Mouse (Mus musculus): ENCODE results near the gene Thap2. TPM values are rescaled to one million over a fixed set of nuclear protein-coding genes. Genes with fewer than 3 reads are reported as not detected.

Thap2 gene
- polyA plus RNA-seq (2015; fragmentation: Nextera tagmentation; extraction: Ambion mirVana) = 26.7 and 29.7 TPM in 2 replicates

GRCm38 (mm10) chr10:115384221-115385017, at the start of gene Thap2, which contains the start of gene Zfc3h1:
Thap2 (minus strand) TSS chr10:115384443.
Zfc3h1 (plus strand) TSS chr10:115384959.
- ATAC-seq (ENCODE audit: low FRiP score, low read depth) = peak; percentile 97
- Histone ChIP-seq H3K4me3 (peak within 1 kb of the TSS; percentile 93), H3K9ac (peak within 1 kb of the TSS; percentile 97), H3K4me2 (replicated peaks) (peak within 1 kb of the TSS; percentile 76), H3K36me3 (peaks cover 10% of the 10 kb centered on the region), H3K4me1 (peaks cover 33% of the 10 kb centered on the region), H3K27ac (peak within 1 kb of the TSS; percentile 98), H3K9me3 (no peaks in the 10 kb centered on the region), H3K27me3 (no peaks in the 10 kb centered on the region)
- 0% methylated on average over 65 of the region's 65 CpGs for WGBS

GRCm38 (mm10) chr10:115425351-115425750, 41.1 kb upstream of the Thap2 start:
- Histone ChIP-seq H3K4me3 (no peak overlapping the region), H3K27ac (no peak overlapping the region), H3K9ac (no peak overlapping the region), H3K36me3 (peaks cover 70% of the 10 kb centered on the region), H3K9me3 (no peaks in the 10 kb centered on the region), H3K27me3 (no peaks in the 10 kb centered on the region), H3K4me1 (no peaks in the 10 kb centered on the region), H3K4me2 (replicated peaks) (no peak overlapping the region)
- ATAC-seq (ENCODE audit: low FRiP score, low read depth) = no peak
- 68% methylated on average over 2 of the region's 2 CpGs for WGBS

DNA sequence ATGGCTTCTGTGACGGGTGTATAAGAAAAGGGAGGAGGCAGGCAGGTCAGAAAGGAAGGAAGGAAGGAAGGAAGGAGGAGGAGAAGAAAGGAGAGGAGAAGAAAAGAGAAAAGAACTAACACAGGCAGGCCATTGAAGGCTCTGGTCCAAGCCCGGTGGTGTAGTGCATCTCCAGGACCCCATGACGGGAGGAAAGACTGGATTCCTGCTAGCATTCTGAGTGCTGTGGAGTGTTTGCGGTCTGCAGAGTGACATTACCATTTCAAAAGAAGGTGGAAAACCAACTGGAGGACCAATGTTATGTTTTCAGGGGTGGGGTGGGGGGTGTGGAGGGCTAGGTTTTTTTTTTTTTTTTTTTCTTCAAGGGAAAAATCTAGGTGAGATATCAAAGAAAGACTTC, 37.7 kb upstream of the Thap2 start:
- Histone ChIP-seq H3K9me3 (no peaks in the 10 kb centered on the region), H3K27me3 (no peaks in the 10 kb centered on the region), H3K9ac (no peak overlapping the region), H3K27ac (no peak overlapping the region), H3K4me3 (no peak overlapping the region), H3K4me2 (replicated peaks) (no peak overlapping the region), H3K4me1 (no peaks in the 10 kb centered on the region), H3K36me3 (peaks cover 63% of the 10 kb centered on the region)
- WGBS = 84% methylated on average over 4 of the region's 4 CpGs
- ATAC-seq (ENCODE audit: low FRiP score, low read depth) = no peak

GRCm38 (mm10) chr10:115414056-115414455, 29.8 kb upstream of the Thap2 start:
- Histone ChIP-seq H3K27me3 (no peaks in the 10 kb centered on the region), H3K36me3 (peaks cover 75% of the 10 kb centered on the region), H3K4me2 (replicated peaks) (no peak overlapping the region), H3K27ac (no peak overlapping the region), H3K9ac (no peak overlapping the region), H3K4me1 (no peaks in the 10 kb centered on the region), H3K4me3 (no peak overlapping the region), H3K9me3 (no peaks in the 10 kb centered on the region)
- WGBS = 81% methylated on average over 3 of the region's 3 CpGs
- no peak for ATAC-seq (ENCODE audit: low FRiP score, low read depth)

DNA sequence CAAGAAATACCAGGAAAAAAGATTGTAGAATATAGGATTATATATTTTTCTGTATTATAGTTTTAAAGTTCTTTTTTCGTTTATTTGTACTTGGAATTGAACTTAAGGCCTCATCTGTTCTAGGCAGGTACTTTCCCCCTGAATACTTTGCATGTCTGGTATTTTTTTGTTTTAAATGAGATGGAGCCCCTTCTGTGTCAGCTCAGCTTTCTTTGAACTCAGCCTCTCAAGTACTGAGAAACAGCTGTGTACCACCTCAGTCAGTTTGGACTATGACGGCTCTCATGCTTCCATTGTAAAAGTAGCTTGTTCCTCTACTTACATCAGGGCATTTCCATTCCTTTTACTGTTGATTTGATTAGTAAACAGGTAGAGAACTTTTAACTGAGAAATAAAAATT, 29.3 kb upstream of the Thap2 start:
- no peak overlapping the region for H3K4me3 ChIP-seq
- WGBS = 86% methylated on average over 2 of the region's 2 CpGs
- no peak for ATAC-seq (ENCODE audit: low FRiP score, low read depth)

GRCm38 (mm10) chr10:115406393-115406792, 22.1 kb upstream of the Thap2 start:
- no peak overlapping the region for H3K9ac ChIP-seq
- no peak overlapping the region for H3K4me2 ChIP-seq (replicated peaks)
- ATAC-seq (ENCODE audit: low FRiP score, low read depth) = no peak
- peaks cover 72% of the 10 kb centered on the region for H3K36me3 ChIP-seq
- H3K4me1 ChIP-seq = no peaks in the 10 kb centered on the region
- WGBS = 69% methylated on average over 6 of the region's 6 CpGs
- H3K27ac ChIP-seq = no peak overlapping the region
- H3K4me3 ChIP-seq = no peak overlapping the region
- H3K9me3 ChIP-seq = no peaks in the 10 kb centered on the region
- no peaks in the 10 kb centered on the region for H3K27me3 ChIP-seq

More for the DNA sequence above, 29.3 kb upstream of the Thap2 start:
- Histone ChIP-seq H3K4me2 (replicated peaks) (no peak overlapping the region), H3K27me3 (no peaks in the 10 kb centered on the region), H3K9ac (no peak overlapping the region), H3K4me1 (no peaks in the 10 kb centered on the region), H3K27ac (no peak overlapping the region), H3K36me3 (peaks cover 73% of the 10 kb centered on the region), H3K9me3 (no peaks in the 10 kb centered on the region)

DNA sequence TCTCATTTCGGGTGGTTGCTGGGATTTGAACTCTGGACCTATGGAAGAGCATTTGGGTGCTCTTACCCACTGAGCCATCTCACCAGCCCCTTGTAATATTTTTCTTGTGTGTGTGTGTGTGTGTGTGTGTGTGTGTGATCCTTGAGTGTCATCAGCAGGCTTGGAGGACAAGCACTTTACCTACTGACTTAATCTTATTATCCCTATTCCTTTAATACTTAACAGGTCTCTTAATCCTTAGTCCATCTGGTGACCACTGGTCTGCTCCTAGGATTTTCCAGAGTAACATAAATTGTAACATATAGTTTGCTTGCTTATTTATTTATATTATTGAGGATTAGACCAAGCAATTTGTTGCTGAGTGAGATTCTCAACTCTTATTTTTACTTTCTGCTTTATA, 7.7 kb upstream of the Thap2 start:
- WGBS = 96% methylated on average over 1 of the region's 1 CpGs
- no peak for ATAC-seq (ENCODE audit: low FRiP score, low read depth)
- H3K27ac ChIP-seq = no peak overlapping the region
- H3K27me3 ChIP-seq = no peaks in the 10 kb centered on the region
- no peak overlapping the region for H3K4me2 ChIP-seq (replicated peaks)
- peaks cover 52% of the 10 kb centered on the region for H3K36me3 ChIP-seq
- H3K9ac ChIP-seq = no peak overlapping the region
- no peaks in the 10 kb centered on the region for H3K9me3 ChIP-seq
- no peak overlapping the region for H3K4me3 ChIP-seq
- peaks cover 29% of the 10 kb centered on the region for H3K4me1 ChIP-seq

- 89% methylated on average over 4 of the region's 4 CpGs for WGBS
- H3K27ac ChIP-seq = no peak overlapping the region
- H3K4me1 ChIP-seq = peaks cover 30% of the 10 kb centered on the region
- peaks cover 48% of the 10 kb centered on the region for H3K36me3 ChIP-seq
- no peaks in the 10 kb centered on the region for H3K9me3 ChIP-seq
- no peak for ATAC-seq (ENCODE audit: low FRiP score, low read depth)
- no peaks in the 10 kb centered on the region for H3K27me3 ChIP-seq
- H3K4me3 ChIP-seq = no peak overlapping the region
- no peak overlapping the region for H3K9ac ChIP-seq
- no peak overlapping the region for H3K4me2 ChIP-seq (replicated peaks)
Measured at GRCm38 (mm10) chr10:115391076-115391475, 6.8 kb upstream of the Thap2 start.

DNA sequence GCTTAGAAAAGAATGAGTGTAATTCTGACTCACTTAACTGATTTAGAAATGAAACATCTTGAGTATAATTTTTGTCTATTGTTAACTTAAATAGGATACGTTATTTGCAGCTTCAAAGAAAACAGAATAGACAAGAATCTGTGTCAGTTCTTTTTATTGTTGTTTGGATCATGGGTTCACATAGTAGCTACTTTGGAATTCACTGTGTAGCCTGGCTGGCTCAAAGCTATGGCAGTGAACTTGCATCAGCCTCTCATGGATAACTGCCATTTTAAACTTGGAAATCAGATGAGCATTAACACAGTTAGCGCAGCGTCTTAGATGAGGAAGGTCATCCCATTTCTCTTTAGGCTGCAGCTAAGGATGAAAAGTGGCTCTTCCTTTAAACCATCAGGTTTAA, 3.6 kb upstream of the Thap2 start:
- H3K27me3 ChIP-seq = no peaks in the 10 kb centered on the region
- H3K4me1 ChIP-seq = peaks cover 32% of the 10 kb centered on the region
- H3K27ac ChIP-seq = no peak overlapping the region
- H3K4me3 ChIP-seq = peak overlapping the region; percentile 15
- peaks cover 22% of the 10 kb centered on the region for H3K36me3 ChIP-seq
- no peak for ATAC-seq (ENCODE audit: low FRiP score, low read depth)
- H3K9ac ChIP-seq = no peak overlapping the region
- H3K4me2 ChIP-seq (replicated peaks) = peak overlapping the region; percentile 76
- WGBS = 91% methylated on average over 3 of the region's 3 CpGs
- no peaks in the 10 kb centered on the region for H3K9me3 ChIP-seq

DNA sequence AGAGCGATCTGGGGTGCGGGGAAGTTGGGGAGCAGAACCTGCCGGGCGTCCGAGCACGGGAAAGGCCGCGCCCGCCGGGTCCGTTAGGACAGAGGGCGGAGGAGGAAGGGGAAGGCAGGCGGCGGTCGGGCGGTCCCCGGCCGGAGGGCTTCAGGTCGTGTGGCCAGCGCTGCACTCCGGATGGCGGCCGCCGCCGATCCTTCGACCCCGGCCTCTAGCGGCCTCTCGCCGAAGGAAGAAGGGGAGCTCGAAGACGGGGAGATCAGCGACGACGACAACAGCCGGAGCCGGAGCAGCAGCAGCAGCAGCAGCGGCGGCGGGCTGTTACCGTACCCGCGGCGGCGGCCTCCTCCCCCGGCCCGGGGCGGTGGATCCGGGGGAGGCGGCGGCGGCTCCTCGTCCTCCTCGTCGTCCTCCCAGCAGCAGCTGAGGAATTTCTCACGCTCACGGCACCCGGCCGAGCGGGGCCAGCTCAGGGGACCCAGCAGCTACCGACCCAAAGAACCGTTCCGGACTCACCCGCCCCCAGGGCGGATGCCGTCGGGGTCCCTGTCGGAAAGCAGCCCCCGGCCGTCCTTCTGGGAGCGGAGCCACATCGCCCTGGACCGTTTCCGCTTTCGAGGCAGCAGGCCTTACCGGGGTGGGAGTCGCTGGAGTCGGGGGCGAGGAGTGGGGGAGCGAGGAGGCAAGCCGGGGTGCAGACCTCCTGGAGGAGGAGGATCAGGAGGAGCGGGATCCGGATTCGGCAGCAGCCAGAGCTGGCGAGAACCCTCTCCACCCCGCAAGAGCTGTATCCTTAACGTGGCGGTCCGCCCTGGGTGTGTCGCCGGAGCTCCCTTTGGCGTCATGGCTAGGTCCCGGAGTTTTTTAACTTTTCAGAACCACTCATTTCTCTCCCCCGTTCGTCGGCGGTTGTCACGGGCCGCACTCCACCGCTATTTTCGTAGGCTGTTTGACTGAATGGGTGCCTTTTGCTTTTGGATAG, 1.1 kb upstream of the Thap2 start:
- peak overlapping the region; percentile 97 for H3K9ac ChIP-seq
- H3K4me3 ChIP-seq = peak overlapping the region; percentile 93
- no peaks in the 10 kb centered on the region for H3K9me3 ChIP-seq
- H3K36me3 ChIP-seq = peaks cover 14% of the 10 kb centered on the region
- WGBS = under 1% methylated on average over 97 of the region's 101 CpGs
- H3K4me1 ChIP-seq = peaks cover 33% of the 10 kb centered on the region
- peak overlapping the region; percentile 98 for H3K27ac ChIP-seq
- no peaks in the 10 kb centered on the region for H3K27me3 ChIP-seq
- ATAC-seq (ENCODE audit: low FRiP score, low read depth) = peak; percentile 4
- H3K4me2 ChIP-seq (replicated peaks) = peak overlapping the region; percentile 76

DNA sequence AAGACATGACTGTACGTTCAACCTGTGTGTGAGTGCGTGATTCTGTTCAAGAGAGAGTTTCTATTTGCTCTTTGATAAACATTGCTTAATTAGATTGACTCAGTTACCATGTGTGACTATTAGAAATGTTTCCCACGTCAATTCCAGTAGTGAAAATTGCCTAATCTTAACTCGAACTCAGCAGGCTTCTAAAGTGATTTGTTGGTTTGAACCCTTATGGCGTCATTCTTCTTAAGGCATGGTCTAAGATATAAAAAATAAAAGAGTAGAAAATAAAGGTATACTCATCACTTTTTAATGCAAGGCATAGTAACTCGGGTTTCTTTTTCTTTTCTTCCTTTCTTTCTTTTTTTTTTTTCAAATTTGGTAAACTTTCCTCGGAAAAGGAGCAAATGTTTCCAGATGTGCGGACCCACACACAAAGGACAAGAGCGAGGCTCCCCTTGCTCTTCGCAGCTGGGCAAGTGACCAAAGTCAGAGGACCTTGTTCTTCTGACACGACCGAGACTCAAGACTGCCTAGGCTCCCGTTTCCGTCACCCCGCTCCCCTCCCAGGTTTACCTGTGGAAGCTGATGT, 511 bp downstream of the Thap2 start:
- Histone ChIP-seq H3K36me3 (peaks cover 5% of the 10 kb centered on the region; the same call in 1 of the 2 replicates), H3K4me3 (peak overlapping the region; percentile 93), H3K4me2 (replicated peaks) (peak overlapping the region; percentile 76), H3K27ac (peak overlapping the region; percentile 98), H3K27me3 (no peaks in the 10 kb centered on the region), H3K9ac (peak overlapping the region; percentile 97), H3K9me3 (no peaks in the 10 kb centered on the region), H3K4me1 (peaks cover 33% of the 10 kb centered on the region)
- WGBS = 1% methylated on average over 15 of the region's 15 CpGs
- no peak for ATAC-seq (ENCODE audit: low FRiP score, low read depth)
